Mouse (Mus musculus) stomach, embryonic 16.5 days (tissue): ENCODE results near the gene Zfp672. TPM values are rescaled to one million over a fixed set of nuclear protein-coding genes. Genes with fewer than 3 reads are reported as not detected.

Experiments
- ATAC-seq: fragments of 200-750 bp; cut with Nextera tagmentation; 2 replicates; pipeline ENCODE4 v1.8.0; 2017; ENCODE audit warnings: moderate number of reproducible peaks, moderate TSS enrichment; ENCODE audit not compliant: insufficient read depth, low FRiP score
- H3K27ac ChIP-seq: fragments of 300-500 bp; sonication (generic); 2 replicates; pipeline ENCODE4 v1.5.1; 2014; ENCODE audit warnings: low read length
- H3K27me3 ChIP-seq: fragments of 300-500 bp; sonication (generic); 2 replicates; pipeline ENCODE4 v1.6.1; 2014; ENCODE audit warnings: low read length, control low read depth, mixed read lengths; ENCODE audit not compliant: control insufficient read depth, insufficient read depth
- H3K36me3 ChIP-seq: fragments of 300-500 bp; sonication (generic); 2 replicates; pipeline ENCODE4 v1.6.1; 2014; ENCODE audit warnings: low read length; ENCODE audit not compliant: control insufficient read depth, insufficient read depth
- H3K4me1 ChIP-seq: fragments of 300-500 bp; sonication (generic); 2 replicates; pipeline ENCODE4 v1.6.1; 2014; ENCODE audit warnings: low read length, control low read depth, mixed read lengths; ENCODE audit not compliant: control insufficient read depth, insufficient read depth
- H3K4me2 ChIP-seq: fragments of 300-500 bp; sonication (generic); 2 replicates; pipeline ENCODE4 v1.6.1; 2014; ENCODE audit warnings: low read depth, low read length, mixed read lengths
- H3K4me3 ChIP-seq: fragments of 300-500 bp; sonication (generic); replicated peaks from 2 replicates; pipeline ENCODE4 v1.5.1; 2014; ENCODE audit warnings: mild to moderate bottlenecking, low read length
- H3K9ac ChIP-seq: fragments of 300-500 bp; sonication (generic); 2 replicates; pipeline ENCODE4 v1.6.1; 2014; ENCODE audit warnings: low read length
- H3K9me3 ChIP-seq: fragments of 300-500 bp; sonication (generic); replicated peaks from 2 replicates; pipeline ENCODE4 v1.6.1; 2016; ENCODE audit warnings: low read length, control low read depth; ENCODE audit not compliant: control insufficient read depth
- WGBS: fragments of 180-500 bp; shearing (Covaris S2); extraction: QIAGEN DNeasy Blood & Tissue Kit; methylation state at CpG from one replicate; pipeline ENCODE4 v1.1.7; 2014; 5-methylcytosine and 5-hydroxymethylcytosine counted together
- polyA plus RNA-seq: library from polyadenylated mRNA; unstranded; fragments of >200 nt; fragmentation: Nextera tagmentation; extraction: Ambion mirVana; gene quantifications from 2 replicates; pipeline ENCODE4 v1.2.1, GENCODE M21; 2015

Zfp672 gene
- polyA plus RNA-seq, 1 experiment from 2014 or later: 44.8 TPM

DNA sequence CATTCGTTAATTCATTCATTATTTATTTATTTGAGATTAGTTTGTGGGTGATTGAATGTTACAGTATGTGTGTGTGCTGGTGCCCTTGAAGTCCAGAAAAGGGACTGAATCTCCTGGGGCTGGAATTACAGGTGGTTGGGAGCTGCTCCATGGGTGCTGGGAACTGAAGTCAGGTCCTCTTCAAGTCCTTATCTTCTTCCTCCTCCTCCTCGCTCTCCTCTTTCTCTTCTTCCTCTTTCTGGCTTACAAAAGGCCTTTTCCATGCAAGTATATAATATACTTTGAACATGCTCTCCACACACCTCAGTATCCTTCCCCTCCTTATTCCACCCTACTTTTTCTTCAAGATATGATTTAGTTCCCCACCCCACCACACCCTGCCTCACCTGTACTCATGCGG, 26.9 kb upstream of the Zfp672 start:
- WGBS: 86% methylated on average over 3 of the region's 3 CpGs
- H3K4me1 ChIP-seq: no peaks in the 10 kb centered on the region
- no peak overlapping the region for H3K4me3 ChIP-seq
- H3K27me3 ChIP-seq: no peaks in the 10 kb centered on the region
- no peak overlapping the region for H3K9ac ChIP-seq
- H3K27ac ChIP-seq: no peak overlapping the region
- no peak for ATAC-seq
- no peaks in the 10 kb centered on the region for H3K36me3 ChIP-seq
- no peaks in the 10 kb centered on the region for H3K9me3 ChIP-seq
- H3K4me2 ChIP-seq: no peak overlapping the region

DNA sequence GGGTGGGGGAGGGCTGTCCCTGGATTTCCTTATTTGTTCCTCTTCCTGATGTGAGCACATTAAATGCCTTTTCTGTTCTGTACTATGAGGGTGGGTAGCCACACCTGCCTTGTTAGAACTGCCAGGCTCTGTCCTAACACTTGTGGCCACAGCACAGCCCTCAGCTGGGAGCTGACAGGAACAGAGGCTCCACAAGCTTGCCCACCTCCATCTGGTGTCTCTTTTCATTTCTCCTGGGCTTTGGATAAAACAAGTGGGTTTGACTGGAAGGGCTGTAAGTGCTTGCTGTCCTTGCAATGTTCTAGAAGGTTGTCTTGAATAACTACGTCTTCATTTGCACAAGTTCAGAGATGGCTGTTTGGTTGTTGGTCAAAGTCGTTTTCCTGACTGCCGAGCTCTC, 24.8 kb upstream of the Zfp672 start:
- Histone ChIP-seq H3K4me3 (no peak overlapping the region), H3K27ac (0 out of 2 replicates have a peak overlapping the region, but pooled peaks have one; percentile 34), H3K4me2 (no peak overlapping the region), H3K9me3 (no peaks in the 10 kb centered on the region), H3K36me3 (no peaks in the 10 kb centered on the region), H3K27me3 (no peaks in the 10 kb centered on the region), H3K4me1 (no peaks in the 10 kb centered on the region), H3K9ac (no peak overlapping the region)
- no peak for ATAC-seq
- WGBS: 67% methylated on average over 3 of the region's 3 CpGs

DNA sequence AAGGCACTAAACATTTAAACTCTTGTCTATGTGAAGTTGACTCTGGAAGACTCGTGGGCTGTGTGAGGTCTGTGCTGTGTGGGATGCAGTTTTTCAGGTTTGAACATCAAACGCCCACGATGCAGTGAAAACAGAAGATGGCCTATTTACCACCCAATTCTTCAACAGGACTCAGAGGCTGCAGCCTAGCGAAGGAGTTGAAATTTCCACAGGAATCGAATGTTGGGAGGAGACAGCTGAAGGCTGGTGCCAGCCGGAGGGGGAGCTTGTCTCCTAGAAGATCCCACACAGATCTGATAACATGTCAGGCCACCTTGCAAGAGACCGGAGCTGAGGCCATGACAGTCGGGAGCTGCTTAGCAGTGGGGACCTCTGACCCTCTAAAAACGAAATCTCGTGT, 24.3 kb upstream of the Zfp672 start:
- H3K4me2 ChIP-seq: no peak overlapping the region
- ATAC-seq: no peak
- no peaks in the 10 kb centered on the region for H3K36me3 ChIP-seq
- WGBS: 52% methylated on average over 10 of the region's 10 CpGs
- no peak overlapping the region for H3K9ac ChIP-seq
- no peak overlapping the region for H3K4me3 ChIP-seq
- no peaks in the 10 kb centered on the region for H3K4me1 ChIP-seq
- H3K9me3 ChIP-seq: no peaks in the 10 kb centered on the region
- no peaks in the 10 kb centered on the region for H3K27me3 ChIP-seq
- no peak overlapping the region for H3K27ac ChIP-seq

DNA sequence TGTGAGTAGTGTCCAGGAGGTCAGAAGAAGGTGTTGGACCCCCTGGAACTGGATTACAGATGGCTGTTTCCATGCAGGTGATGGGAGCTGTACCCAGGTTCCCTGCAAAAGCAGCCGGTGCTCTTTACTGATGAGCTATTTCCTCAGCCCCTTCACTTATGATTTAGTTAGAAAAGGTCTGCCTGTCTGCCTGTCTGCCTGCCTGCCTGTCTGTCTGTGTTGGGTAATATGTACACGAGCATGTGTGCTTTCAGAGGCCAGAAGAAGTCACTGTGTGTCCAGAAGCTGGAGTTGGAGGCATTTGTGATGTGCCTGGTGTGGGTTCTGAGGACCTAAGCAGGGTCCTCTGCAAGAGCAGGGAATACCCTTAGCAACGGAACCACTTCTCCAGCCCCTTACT, 23.6 kb upstream of the Zfp672 start:
- 60% methylated on average over 3 of the region's 3 CpGs for WGBS
- Histone ChIP-seq H3K27ac (peak overlapping the region; percentile 13; the same call in 1 of the 2 replicates), H3K9ac (no peak overlapping the region), H3K9me3 (no peaks in the 10 kb centered on the region), H3K4me1 (no peaks in the 10 kb centered on the region), H3K4me3 (no peak overlapping the region), H3K36me3 (no peaks in the 10 kb centered on the region), H3K4me2 (no peak overlapping the region), H3K27me3 (no peaks in the 10 kb centered on the region)
- ATAC-seq: no peak

DNA sequence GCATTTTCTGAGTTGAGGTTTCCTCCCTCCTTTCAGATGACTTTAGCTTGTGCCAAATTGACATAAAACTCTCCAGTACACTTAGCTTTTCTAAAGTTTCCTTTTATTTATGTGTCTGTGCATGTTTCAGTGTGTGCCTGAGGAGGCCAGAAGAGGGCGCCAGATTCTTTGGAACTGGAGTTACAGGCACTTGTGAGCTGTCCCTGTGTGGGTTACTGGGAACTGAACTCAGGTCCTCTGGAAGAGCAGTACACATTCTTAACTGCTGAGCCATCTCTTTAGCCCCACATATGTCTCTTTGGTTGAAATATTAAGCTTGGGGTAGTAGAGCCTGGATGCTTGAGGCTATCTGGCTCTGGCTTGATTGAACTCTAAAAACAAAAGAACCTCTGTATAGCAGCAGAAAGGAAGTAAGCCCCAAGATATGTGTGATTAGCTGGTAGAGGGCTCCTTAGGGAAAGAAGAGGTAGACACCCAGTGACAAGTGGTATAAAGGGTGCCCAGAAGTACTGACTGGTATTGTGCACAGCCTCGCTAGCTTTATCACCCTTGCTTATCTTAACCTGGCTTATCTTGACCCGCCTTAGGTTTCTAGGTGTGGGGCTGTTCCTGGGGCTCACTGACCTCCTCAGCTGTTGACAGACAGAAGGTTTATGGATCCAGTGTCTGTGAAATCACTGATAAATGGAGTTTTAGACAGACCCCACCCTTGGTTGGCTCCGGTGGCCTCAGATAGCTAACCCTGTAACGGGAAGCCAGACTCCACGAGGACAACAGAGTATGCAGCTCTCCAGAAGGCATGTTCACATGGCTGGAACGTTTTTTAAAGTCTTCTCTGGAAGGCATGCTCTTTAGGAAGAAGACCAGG, 22.8 kb upstream of the Zfp672 start:
- Histone ChIP-seq H3K27me3 (no peaks in the 10 kb centered on the region), H3K36me3 (no peaks in the 10 kb centered on the region), H3K27ac (peak overlapping the region; percentile 13), H3K4me3 (no peak overlapping the region), H3K9me3 (no peaks in the 10 kb centered on the region), H3K4me1 (no peaks in the 10 kb centered on the region), H3K9ac (no peak overlapping the region), H3K4me2 (no peak overlapping the region)
- WGBS: 28% methylated on average over 7 of the region's 7 CpGs
- ATAC-seq: peak; percentile 85

DNA sequence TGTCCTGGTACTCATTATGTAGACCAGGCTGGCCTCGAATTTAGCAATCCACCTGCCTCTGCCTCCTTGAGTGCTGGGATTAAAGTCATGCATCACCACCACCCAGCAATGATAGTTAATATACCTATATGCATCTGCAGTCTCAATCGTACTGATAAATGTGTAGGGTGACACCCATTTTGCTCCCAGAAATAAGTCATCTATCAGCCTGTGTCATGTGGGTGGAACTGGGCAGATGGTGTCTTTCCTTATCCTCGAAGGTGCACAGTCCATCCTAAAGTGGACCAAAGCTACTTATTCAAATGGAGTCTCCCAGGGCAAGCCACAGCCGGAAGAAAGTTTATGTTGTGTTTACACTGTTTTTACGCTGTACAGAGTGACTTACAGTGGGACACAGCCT, 21.0 kb upstream of the Zfp672 start:
- H3K36me3 ChIP-seq: 0 out of 2 replicates have a peak, but pooled peaks cover under 1% of the 10 kb centered on the region
- 76% methylated on average over 5 of the region's 5 CpGs for WGBS

DNA sequence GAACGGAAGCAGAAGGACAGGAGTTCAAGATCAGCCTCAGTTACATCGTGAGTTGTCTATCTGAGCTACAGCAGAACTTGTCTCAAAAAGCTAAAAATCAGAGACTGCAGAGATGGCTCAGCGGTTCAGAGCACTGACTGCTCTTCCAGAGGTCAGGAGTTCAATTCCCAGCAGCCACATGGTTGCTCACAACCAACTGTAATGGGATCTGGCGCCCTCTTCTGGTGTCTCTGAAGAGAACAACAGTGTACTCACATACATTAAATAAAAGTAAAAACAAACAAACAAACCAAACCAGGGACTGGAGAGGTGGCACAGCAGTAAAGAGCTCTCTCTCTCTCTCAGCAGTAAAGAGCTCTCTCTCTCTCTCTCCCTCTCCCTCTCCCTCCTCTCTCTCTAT, 20.5 kb upstream of the Zfp672 start:
- H3K27ac ChIP-seq: no peak overlapping the region
- WGBS: 66% methylated on average over 4 of the region's 4 CpGs

More for the DNA sequence above, 21.0 kb upstream of the Zfp672 start:
- Histone ChIP-seq H3K4me1 (no peaks in the 10 kb centered on the region), H3K9me3 (no peaks in the 10 kb centered on the region), H3K27ac (no peak overlapping the region), H3K27me3 (no peaks in the 10 kb centered on the region), H3K9ac (no peak overlapping the region), H3K4me3 (no peak overlapping the region), H3K4me2 (no peak overlapping the region)
- ATAC-seq: no peak

DNA sequence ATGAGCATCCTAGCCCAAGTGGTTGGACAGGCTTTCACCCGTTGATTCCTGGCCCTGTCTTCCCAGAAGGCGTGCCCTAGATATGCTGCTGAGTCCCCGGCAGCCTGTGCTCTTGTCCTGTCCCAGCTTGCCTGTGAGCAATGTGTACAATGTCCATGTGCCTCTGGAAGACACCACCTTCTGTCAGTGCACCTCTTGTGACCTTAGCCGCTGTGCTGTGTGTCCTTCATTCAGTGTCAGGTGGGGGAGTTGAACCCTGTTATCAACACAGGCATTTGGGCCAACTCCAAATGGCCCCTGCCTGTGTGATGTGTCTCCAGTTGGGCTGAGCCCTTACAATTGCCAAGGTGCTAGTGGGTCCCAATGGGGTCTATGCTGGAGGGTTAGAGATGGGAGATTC, 16.6 kb upstream of the Zfp672 start:
- peaks cover 13% of the 10 kb centered on the region; the same call in 1 of the 2 replicates for H3K36me3 ChIP-seq
- H3K9ac ChIP-seq: no peak overlapping the region
- H3K27ac ChIP-seq: 0 out of 2 replicates have a peak overlapping the region, but pooled peaks have one; percentile 14
- no peak overlapping the region for H3K4me2 ChIP-seq
- ATAC-seq: no peak
- H3K9me3 ChIP-seq: no peaks in the 10 kb centered on the region
- H3K4me3 ChIP-seq: no peak overlapping the region
- H3K4me1 ChIP-seq: no peaks in the 10 kb centered on the region
- 78% methylated on average over 4 of the region's 4 CpGs for WGBS
- H3K27me3 ChIP-seq: no peaks in the 10 kb centered on the region

More for the DNA sequence above, 20.5 kb upstream of the Zfp672 start:
- Histone ChIP-seq H3K9ac (no peak overlapping the region), H3K36me3 (0 out of 2 replicates have a peak, but pooled peaks cover 5% of the 10 kb centered on the region), H3K9me3 (no peaks in the 10 kb centered on the region), H3K4me1 (no peaks in the 10 kb centered on the region), H3K27me3 (no peaks in the 10 kb centered on the region), H3K4me2 (no peak overlapping the region), H3K4me3 (no peak overlapping the region)
- no peak for ATAC-seq

DNA sequence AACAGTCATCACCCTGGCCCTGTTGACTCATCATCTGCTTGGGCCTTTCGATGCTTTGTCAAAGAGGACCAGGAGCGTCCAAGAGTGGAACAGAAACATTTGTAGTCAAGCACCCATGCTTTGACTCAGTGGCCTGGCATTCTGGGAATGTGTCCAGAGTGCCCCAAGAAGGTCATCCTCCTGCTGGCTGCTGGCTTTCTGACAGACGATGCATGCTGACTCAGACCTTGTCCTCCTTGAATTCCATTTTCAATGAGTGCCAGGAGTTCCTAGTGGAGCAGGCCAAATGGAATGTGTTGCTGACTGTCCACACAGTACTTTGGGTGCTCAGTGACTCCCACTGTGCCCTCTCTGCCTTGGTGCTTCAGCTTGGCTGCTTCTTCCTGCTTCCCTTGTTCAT, 4.6 kb upstream of the Zfp672 start:
- no peak overlapping the region for H3K4me2 ChIP-seq
- H3K4me3 ChIP-seq: no peak overlapping the region
- no peaks in the 10 kb centered on the region for H3K27me3 ChIP-seq
- H3K4me1 ChIP-seq: peaks cover 15% of the 10 kb centered on the region
- 64% methylated on average over 3 of the region's 3 CpGs for WGBS
- no peaks in the 10 kb centered on the region for H3K9me3 ChIP-seq
- ATAC-seq: no peak
- H3K27ac ChIP-seq: no peak overlapping the region
- H3K9ac ChIP-seq: no peak overlapping the region
- peaks cover 15% of the 10 kb centered on the region for H3K36me3 ChIP-seq
